Mouse (Mus musculus) forebrain, postnatal 0 days (tissue): ENCODE data around the gene Methig1. TPM values are rescaled to one million over a fixed set of nuclear protein-coding genes. Genes with fewer than 3 reads are reported as not detected.
"Not testable (repeated sequence)": the region's sequence is repeated elsewhere in the genome, so short reads cannot be mapped to it uniquely, and the experiment has no call there.

Source experiments
- ATAC-seq: fragments of 200-750 bp; cut with Nextera tagmentation; 2 replicates; pipeline ENCODE4 v1.8.0; 2017; ENCODE audit warnings: mild to moderate bottlenecking, moderate library complexity
- DNase-seq: peaks from one replicate; pipeline ENCODE4 v3.0.0-alpha.2; 2015
- H3K27ac ChIP-seq: fragments of 300-500 bp; sonication (generic); 2 replicates; pipeline ENCODE4 v1.5.1; 2014; ENCODE audit warnings: low read depth, mild to moderate bottlenecking, antibody characterized with exemption, low read length, moderate library complexity, mixed read lengths
- H3K27me3 ChIP-seq: fragments of 300-500 bp; sonication (generic); 2 replicates; pipeline ENCODE4 v1.6.1; 2014; ENCODE audit warnings: mild to moderate bottlenecking, low read length, mixed read lengths; ENCODE audit not compliant: insufficient read depth
- H3K36me3 ChIP-seq: fragments of 300-500 bp; sonication (generic); 2 replicates; pipeline ENCODE4 v1.6.1; 2014; ENCODE audit warnings: mild to moderate bottlenecking, moderate library complexity; ENCODE audit not compliant: insufficient read depth
- H3K4me1 ChIP-seq: fragments of 300-500 bp; sonication (generic); 2 replicates; pipeline ENCODE4 v1.6.1; 2014; ENCODE audit warnings: antibody characterized with exemption; ENCODE audit not compliant: insufficient read depth
- H3K4me2 ChIP-seq: fragments of 300-500 bp; sonication (generic); 2 replicates; pipeline ENCODE4 v1.6.1; 2014; ENCODE audit warnings: low read depth, mild to moderate bottlenecking, moderate library complexity
- H3K4me3 ChIP-seq: fragments of 300-500 bp; sonication (generic); 2 replicates; pipeline ENCODE4 v1.5.1; 2014; ENCODE audit warnings: low read depth, low read length, mixed read lengths
- H3K9ac ChIP-seq: fragments of 300-500 bp; sonication (generic); 2 replicates; pipeline ENCODE4 v1.6.1; 2014; ENCODE audit warnings: mild to moderate bottlenecking
- H3K9me3 ChIP-seq: fragments of 300-500 bp; sonication (generic); 2 replicates; pipeline ENCODE4 v1.6.1; 2016; ENCODE audit warnings: low read length
- CTCF ChIP-seq: sonication (generic); IDR thresholded peaks from 2 replicates; pipeline ENCODE4 v1.5.1; 2016; ENCODE audit warnings: antibody characterized with exemption, control low read depth, low read depth
- WGBS: fragments of 180-500 bp; shearing (Covaris S2); extraction: QIAGEN DNeasy Blood & Tissue Kit; methylation state at CpG from one replicate; pipeline ENCODE4 v1.1.7; 2014; 5-methylcytosine and 5-hydroxymethylcytosine counted together
- polyA plus RNA-seq: library from polyadenylated mRNA; unstranded; fragments of >200 nt; fragmentation: Nextera tagmentation; extraction: Ambion mirVana; gene quantifications from 2 replicates; pipeline ENCODE4 v1.2.1, GENCODE M21; 2015
- total RNA-seq: library from RNA; depleted of rRNA; stranded (reverse); fragments of >200 nt; gene quantifications from 2 replicates; pipeline ENCODE4 v1.2.3, GENCODE M21; 2014

The Methig1 gene
- total and polyA plus RNA-seq, 2 experiments from 2014 or later: not detected

- Histone ChIP-seq H3K4me3 (no peak overlapping the region), H3K36me3 (no peaks in the 10 kb centered on the region), H3K9me3 (no peaks in the 10 kb centered on the region), H3K27ac (no peak overlapping the region), H3K27me3 (no peaks in the 10 kb centered on the region), H3K4me2 (no peak overlapping the region), H3K4me1 (no peaks in the 10 kb centered on the region), H3K9ac (no peak overlapping the region)
- ATAC-seq: no peak
- TF ChIP-seq CTCF: no peak
- 88% methylated on average over 5 of the region's 5 CpGs for WGBS
- DNase-seq: no peak
Observed at GRCm38 (mm10) chr15:100314448-100315145, 38.4 kb upstream of the Methig1 start.

- H3K27me3 ChIP-seq, H3K9me3 ChIP-seq, ATAC-seq, H3K27ac ChIP-seq, H3K4me3 ChIP-seq, DNase-seq, H3K4me2 ChIP-seq, H3K4me1 ChIP-seq, H3K9ac ChIP-seq, H3K36me3 ChIP-seq: not testable (repeated sequence)
- WGBS: 40% methylated on average over 4 of the region's 4 CpGs
Observed at GRCm38 (mm10) chr15:100318014-100318671, 34.8 kb upstream of the Methig1 start.

- ATAC-seq (no peak), DNase-seq (no peak)
- no peaks in the 10 kb centered on the region for H3K9me3 ChIP-seq
- no peak for TF ChIP-seq CTCF
- no peak overlapping the region for H3K4me2 ChIP-seq
- no peak overlapping the region for H3K9ac ChIP-seq
- H3K4me1 ChIP-seq: no peaks in the 10 kb centered on the region
- H3K4me3 ChIP-seq: no peak overlapping the region
- WGBS: 73% methylated on average over 1 of the region's 1 CpGs
- no peaks in the 10 kb centered on the region for H3K27me3 ChIP-seq
- H3K27ac ChIP-seq: no peak overlapping the region
- no peaks in the 10 kb centered on the region for H3K36me3 ChIP-seq
Observed at GRCm38 (mm10) chr15:100319884-100320283, 33.1 kb upstream of the Methig1 start.

GRCm38 (mm10) chr15:100320295-100320905 lies 32.5 kb upstream of the Methig1 start:
- DNase-seq (no peak), ATAC-seq (no peak)
- no peak overlapping the region for H3K4me2 ChIP-seq
- H3K9ac ChIP-seq: no peak overlapping the region
- H3K27me3 ChIP-seq: no peaks in the 10 kb centered on the region
- no peaks in the 10 kb centered on the region for H3K9me3 ChIP-seq
- H3K36me3 ChIP-seq: no peaks in the 10 kb centered on the region
- H3K27ac ChIP-seq: no peak overlapping the region
- no peaks in the 10 kb centered on the region for H3K4me1 ChIP-seq
- TF ChIP-seq CTCF: no peak
- H3K4me3 ChIP-seq: no peak overlapping the region
- WGBS: 73% methylated on average over 9 of the region's 9 CpGs

- Histone ChIP-seq H3K27me3 (no peaks in the 10 kb centered on the region), H3K4me2 (no peak overlapping the region), H3K4me1 (no peaks in the 10 kb centered on the region), H3K36me3 (no peaks in the 10 kb centered on the region), H3K9me3 (no peaks in the 10 kb centered on the region), H3K9ac (no peak overlapping the region), H3K27ac (no peak overlapping the region), H3K4me3 (no peak overlapping the region)
- DNase-seq (no peak), ATAC-seq (no peak)
- WGBS: 59% methylated on average over 5 of the region's 5 CpGs
- 0 out of 2 replicates have a peak, but pooled peaks have one; percentile 11 for TF ChIP-seq CTCF
Observed at GRCm38 (mm10) chr15:100321134-100321533, 31.8 kb upstream of the Methig1 start.

GRCm38 (mm10) chr15:100324021-100324591 lies 28.8 kb upstream of the Methig1 start:
- H3K36me3 ChIP-seq: no peaks in the 10 kb centered on the region
- TF ChIP-seq CTCF: no peak
- H3K9ac ChIP-seq: no peak overlapping the region
- no peaks in the 10 kb centered on the region for H3K4me1 ChIP-seq
- no peak overlapping the region for H3K4me2 ChIP-seq
- no peak overlapping the region for H3K27ac ChIP-seq
- no peaks in the 10 kb centered on the region for H3K27me3 ChIP-seq
- WGBS: 71% methylated on average over 12 of the region's 12 CpGs
- ATAC-seq (no peak), DNase-seq (no peak)
- no peak overlapping the region for H3K4me3 ChIP-seq
- H3K9me3 ChIP-seq: no peaks in the 10 kb centered on the region

GRCm38 (mm10) chr15:100325235-100325634 lies 27.7 kb upstream of the Methig1 start:
- H3K4me3 ChIP-seq: no peak overlapping the region
- TF ChIP-seq CTCF: no peak
- H3K36me3 ChIP-seq: no peaks in the 10 kb centered on the region
- H3K9me3 ChIP-seq: no peaks in the 10 kb centered on the region
- no peak overlapping the region for H3K27ac ChIP-seq
- WGBS: 90% methylated on average over 3 of the region's 3 CpGs
- no peak overlapping the region for H3K9ac ChIP-seq
- no peaks in the 10 kb centered on the region for H3K4me1 ChIP-seq
- H3K4me2 ChIP-seq: no peak overlapping the region
- H3K27me3 ChIP-seq: no peaks in the 10 kb centered on the region
- ATAC-seq (no peak), DNase-seq (no peak)

- H3K27me3 ChIP-seq, H3K9me3 ChIP-seq, H3K4me3 ChIP-seq, H3K27ac ChIP-seq, DNase-seq, ATAC-seq, H3K4me1 ChIP-seq, H3K36me3 ChIP-seq, H3K9ac ChIP-seq, H3K4me2 ChIP-seq: not testable (repeated sequence)
- WGBS: 62% methylated on average over 3 of the region's 4 CpGs
Observed at GRCm38 (mm10) chr15:100328089-100328488, 24.9 kb upstream of the Methig1 start.

- WGBS: 52% methylated on average over 10 of the region's 10 CpGs
- not testable (repeated sequence) for ATAC-seq, H3K4me3 ChIP-seq, H3K9ac ChIP-seq, H3K27ac ChIP-seq, H3K27me3 ChIP-seq, H3K4me2 ChIP-seq, H3K36me3 ChIP-seq, H3K9me3 ChIP-seq, DNase-seq, H3K4me1 ChIP-seq
Observed at GRCm38 (mm10) chr15:100329336-100329735, 23.6 kb upstream of the Methig1 start.
